Mouse (Mus musculus) kidney, embryonic 15.5 days (tissue): ENCODE data around the gene 1700066M21Rik. TPM values are rescaled to one million over a fixed set of nuclear protein-coding genes. Genes with fewer than 3 reads are reported as not detected.

ENCODE experiments used
- ATAC-seq: fragments of 200-750 bp; cut with Nextera tagmentation; replicated peaks from 2 replicates; pipeline ENCODE4 v1.8.0; 2017; ENCODE audit warnings: moderate TSS enrichment; ENCODE audit not compliant: low FRiP score
- H3K27ac ChIP-seq: fragments of 300-500 bp; sonication (generic); 2 replicates; pipeline ENCODE4 v1.5.1; 2015; ENCODE audit warnings: mild to moderate bottlenecking, inconsistent platforms
- H3K27me3 ChIP-seq: fragments of 300-500 bp; sonication (generic); 2 replicates; pipeline ENCODE4 v1.6.1; 2015; ENCODE audit warnings: inconsistent platforms
- H3K36me3 ChIP-seq: fragments of 300-500 bp; sonication (generic); 2 replicates; pipeline ENCODE4 v1.6.1; 2015; ENCODE audit warnings: inconsistent platforms
- H3K4me1 ChIP-seq: fragments of 300-500 bp; sonication (generic); 2 replicates; pipeline ENCODE4 v1.6.1; 2015; ENCODE audit warnings: inconsistent platforms
- H3K4me2 ChIP-seq: fragments of 300-500 bp; sonication (generic); 2 replicates; pipeline ENCODE4 v1.6.1; 2015; ENCODE audit warnings: moderate library complexity, mild to moderate bottlenecking, inconsistent platforms
- H3K4me3 ChIP-seq: fragments of 300-500 bp; sonication (generic); replicated peaks from 2 replicates; pipeline ENCODE4 v1.5.1; 2015; ENCODE audit warnings: mild to moderate bottlenecking, inconsistent platforms
- H3K9ac ChIP-seq: fragments of 300-500 bp; sonication (generic); 2 replicates; pipeline ENCODE4 v1.6.1; 2015; ENCODE audit warnings: mild to moderate bottlenecking, inconsistent platforms
- H3K9me3 ChIP-seq: fragments of 300-500 bp; sonication (generic); replicated peaks from 2 replicates; pipeline ENCODE4 v1.6.1; 2016; ENCODE audit warnings: inconsistent platforms
- WGBS: fragments of 180-500 bp; shearing (Covaris S2); methylation state at CpG from one replicate; pipeline ENCODE4 v1.1.7; 2015; ENCODE audit warnings: mixed read lengths; 5-methylcytosine and 5-hydroxymethylcytosine counted together
- polyA plus RNA-seq: library from polyadenylated mRNA; unstranded; fragments of >200 nt; fragmentation: Nextera tagmentation; extraction: Ambion mirVana; gene quantifications from 2 replicates; pipeline ENCODE4 v1.2.1, GENCODE M21; 2015

The 1700066M21Rik gene
- polyA plus RNA-seq, 1 experiment from 2014 or later = 12.9 TPM

DNA sequence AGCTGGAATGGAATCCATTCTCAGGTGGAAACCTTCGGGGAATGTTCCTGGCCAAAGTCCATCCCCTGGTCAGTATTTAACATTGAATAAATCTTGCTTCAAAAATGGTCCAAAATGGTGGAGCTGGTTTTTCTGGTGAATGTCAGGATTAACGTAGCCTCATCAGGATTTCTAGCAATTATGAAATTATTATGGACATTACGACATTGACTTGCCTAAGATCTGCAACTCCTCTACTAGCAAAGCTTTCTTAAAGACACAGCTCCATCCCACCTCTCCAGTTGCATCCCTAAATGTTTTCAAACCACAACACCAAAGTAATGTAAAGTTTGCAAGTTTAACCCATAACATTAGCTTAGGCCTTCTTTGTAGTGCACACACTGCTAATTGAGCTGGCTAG lies 10.0 kb upstream of the 1700066M21Rik start:
- Histone ChIP-seq H3K4me3 (no peak overlapping the region), H3K4me1 (no peaks in the 10 kb centered on the region), H3K27me3 (no peaks in the 10 kb centered on the region), H3K36me3 (no peaks in the 10 kb centered on the region), H3K9ac (no peak overlapping the region), H3K4me2 (no peak overlapping the region), H3K27ac (no peak overlapping the region), H3K9me3 (no peaks in the 10 kb centered on the region)
- no peak for ATAC-seq
- 87% methylated on average over 3 of the region's 3 CpGs for WGBS

- Histone ChIP-seq H3K4me3 (no peak overlapping the region), H3K4me2 (no peak overlapping the region), H3K27me3 (no peaks in the 10 kb centered on the region), H3K27ac (no peak overlapping the region), H3K9ac (no peak overlapping the region), H3K9me3 (no peaks in the 10 kb centered on the region), H3K4me1 (no peaks in the 10 kb centered on the region), H3K36me3 (no peaks in the 10 kb centered on the region; the same call in 1 of the 2 replicates)
- ATAC-seq = no peak
- WGBS = 81% methylated on average over 4 of the region's 4 CpGs
Measured at GRCm38 (mm10) chr1:57369111-57369510, 8.3 kb upstream of the 1700066M21Rik start.

DNA sequence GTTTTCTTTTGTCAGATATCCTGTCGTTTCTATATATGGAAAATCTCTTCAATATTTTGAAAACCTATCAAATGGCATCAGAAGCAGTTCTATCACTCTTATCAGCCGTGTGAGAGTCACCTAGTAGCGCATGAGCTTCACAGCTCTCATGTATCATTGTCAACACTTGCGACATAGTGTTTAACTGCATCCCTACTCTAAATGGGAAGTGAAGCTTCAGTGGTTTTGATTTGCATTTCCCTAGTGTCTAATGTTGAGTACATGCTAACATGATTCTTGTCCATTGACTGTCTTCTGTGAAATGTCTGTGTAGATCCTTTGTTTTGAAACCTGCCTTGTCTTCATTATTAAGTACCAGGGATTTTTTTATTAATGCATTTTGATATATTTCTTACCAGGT lies 7.0 kb upstream of the 1700066M21Rik start:
- no peak overlapping the region for H3K4me2 ChIP-seq
- no peak overlapping the region for H3K27ac ChIP-seq
- H3K4me3 ChIP-seq = no peak overlapping the region
- no peaks in the 10 kb centered on the region for H3K27me3 ChIP-seq
- WGBS = 79% methylated on average over 4 of the region's 4 CpGs
- H3K4me1 ChIP-seq = no peaks in the 10 kb centered on the region
- no peak for ATAC-seq
- H3K9ac ChIP-seq = no peak overlapping the region
- H3K36me3 ChIP-seq = no peaks in the 10 kb centered on the region; the same call in 1 of the 2 replicates
- no peaks in the 10 kb centered on the region for H3K9me3 ChIP-seq

DNA sequence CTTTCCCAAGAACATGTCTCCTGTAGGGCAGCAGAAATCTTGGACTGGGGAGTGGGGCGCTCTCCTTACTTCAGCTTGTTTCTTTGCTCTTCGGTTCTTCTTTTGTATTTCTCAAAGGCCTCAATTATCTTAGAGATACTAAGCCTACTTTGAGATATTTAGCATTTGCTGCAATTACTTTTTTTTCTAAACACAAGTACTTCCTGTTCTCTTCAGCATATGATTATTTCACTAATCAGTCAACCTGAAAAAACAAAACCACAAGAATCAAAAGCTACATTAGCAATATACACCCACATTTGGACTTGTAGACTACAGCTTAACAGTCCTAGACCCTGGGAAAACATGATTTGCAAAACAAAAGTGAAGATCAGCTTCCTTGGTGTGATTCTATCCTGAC lies 2.1 kb upstream of the 1700066M21Rik start:
- Histone ChIP-seq H3K9me3 (no peaks in the 10 kb centered on the region), H3K4me2 (no peak overlapping the region), H3K9ac (no peak overlapping the region), H3K27me3 (no peaks in the 10 kb centered on the region), H3K4me1 (peaks cover 12% of the 10 kb centered on the region), H3K36me3 (peaks cover 5% of the 10 kb centered on the region), H3K27ac (no peak overlapping the region), H3K4me3 (no peak overlapping the region)
- no peak for ATAC-seq
- 90% methylated on average over 2 of the region's 2 CpGs for WGBS

GRCm38 (mm10) chr1:57376806-57377205 lies 614 bp upstream of the 1700066M21Rik start:
- H3K9ac ChIP-seq = peak overlapping the region; percentile 38; the same call in 1 of the 2 replicates

GRCm38 (mm10) chr1:57386519-57386918 lies 9.1 kb downstream of the 1700066M21Rik start:
- Histone ChIP-seq H3K9me3 (no peaks in the 10 kb centered on the region), H3K36me3 (peaks cover 37% of the 10 kb centered on the region), H3K4me2 (no peak overlapping the region), H3K9ac (no peak overlapping the region), H3K4me3 (no peak overlapping the region), H3K4me1 (no peaks in the 10 kb centered on the region), H3K27me3 (no peaks in the 10 kb centered on the region), H3K27ac (no peak overlapping the region)
- ATAC-seq = no peak

More at GRCm38 (mm10) chr1:57376806-57377205, 614 bp upstream of the 1700066M21Rik start:
- ATAC-seq = no peak
- Histone ChIP-seq H3K27ac (peak overlapping the region; percentile 38; the same call in 1 of the 2 replicates), H3K4me1 (peaks cover 12% of the 10 kb centered on the region), H3K36me3 (peaks cover 5% of the 10 kb centered on the region), H3K4me3 (peak overlapping the region; percentile 95), H3K4me2 (peak overlapping the region; percentile 93), H3K9me3 (no peaks in the 10 kb centered on the region), H3K27me3 (no peaks in the 10 kb centered on the region)
- 66% methylated on average over 6 of the region's 6 CpGs for WGBS

- Histone ChIP-seq H3K27ac (no peak overlapping the region), H3K9me3 (no peaks in the 10 kb centered on the region), H3K36me3 (peaks cover 48% of the 10 kb centered on the region), H3K4me3 (no peak overlapping the region), H3K27me3 (no peaks in the 10 kb centered on the region), H3K4me2 (no peak overlapping the region), H3K9ac (no peak overlapping the region), H3K4me1 (no peaks in the 10 kb centered on the region)
- no peak for ATAC-seq
- WGBS = 87% methylated on average over 2 of the region's 2 CpGs
Measured at GRCm38 (mm10) chr1:57387876-57388275, 10.5 kb downstream of the 1700066M21Rik start.

GRCm38 (mm10) chr1:57388402-57389155 lies 11.2 kb downstream of the 1700066M21Rik start:
- Histone ChIP-seq H3K27me3 (no peaks in the 10 kb centered on the region), H3K4me2 (no peak overlapping the region), H3K9ac (no peak overlapping the region), H3K4me3 (no peak overlapping the region), H3K4me1 (no peaks in the 10 kb centered on the region), H3K27ac (no peak overlapping the region), H3K9me3 (no peaks in the 10 kb centered on the region), H3K36me3 (peaks cover 52% of the 10 kb centered on the region)
- no peak for ATAC-seq
- WGBS = 96% methylated on average over 8 of the region's 8 CpGs

DNA sequence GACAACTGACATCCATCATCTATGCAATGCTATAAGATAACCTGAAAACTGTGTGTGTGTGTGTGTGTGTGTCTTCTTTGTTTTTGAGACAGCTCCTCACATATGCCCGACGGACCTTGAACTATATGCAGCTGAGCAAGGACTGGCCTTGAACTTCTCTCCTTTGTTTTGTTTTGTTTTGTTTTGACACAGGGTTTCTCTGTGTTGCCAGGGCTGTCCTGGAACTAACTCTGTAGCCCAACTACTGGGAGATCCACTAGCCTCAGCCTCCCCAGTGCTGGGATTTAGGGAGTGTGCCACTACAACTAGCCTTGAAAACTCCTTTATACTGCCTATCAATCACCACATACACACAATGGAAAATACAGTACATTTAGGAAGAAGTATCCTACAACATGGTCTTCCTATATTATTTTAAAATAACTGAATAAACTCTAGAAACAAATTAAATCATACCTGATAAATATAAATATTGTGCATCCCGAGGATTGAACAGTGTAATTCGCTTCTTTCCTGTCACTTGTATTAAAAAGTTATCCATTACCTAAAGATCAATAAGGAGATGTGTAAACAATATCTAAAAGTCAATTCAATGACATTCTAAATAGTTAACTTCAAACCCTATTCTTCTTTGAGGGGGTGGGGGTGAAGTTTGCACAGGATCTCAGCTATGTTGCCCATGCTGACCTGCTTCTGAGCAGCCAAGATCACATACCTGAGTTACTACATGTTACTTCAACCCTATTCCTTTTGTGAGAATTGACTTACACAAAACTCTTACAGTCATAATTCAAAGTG lies 13.8 kb downstream of the 1700066M21Rik start:
- Histone ChIP-seq H3K27ac (no peak overlapping the region), H3K36me3 (peaks cover 59% of the 10 kb centered on the region), H3K9me3 (no peaks in the 10 kb centered on the region), H3K9ac (no peak overlapping the region), H3K4me2 (no peak overlapping the region), H3K4me1 (no peaks in the 10 kb centered on the region), H3K4me3 (no peak overlapping the region), H3K27me3 (no peaks in the 10 kb centered on the region)
- WGBS = 98% methylated on average over 4 of the region's 4 CpGs
- no peak for ATAC-seq

DNA sequence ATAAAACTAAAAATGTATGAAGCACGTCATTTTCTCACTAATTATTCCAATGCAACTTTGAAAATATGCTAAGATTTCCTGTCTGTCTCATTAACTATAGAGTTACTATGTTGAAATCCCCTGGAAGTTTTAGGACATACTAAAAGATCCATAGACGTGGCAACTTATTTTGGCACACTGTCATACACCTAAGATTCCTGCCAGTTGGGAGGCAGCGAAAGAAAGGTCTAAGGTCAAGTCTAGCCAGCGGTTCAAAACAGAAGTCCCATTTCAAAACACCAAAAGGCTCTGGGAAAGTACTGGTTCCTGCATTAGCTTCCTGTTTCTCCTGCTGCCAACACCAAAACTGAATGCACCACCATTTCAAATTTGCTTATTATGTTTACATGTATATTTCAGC lies 15.0 kb downstream of the 1700066M21Rik start:
- Histone ChIP-seq H3K9me3 (no peaks in the 10 kb centered on the region), H3K4me2 (no peak overlapping the region), H3K27ac (no peak overlapping the region), H3K9ac (no peak overlapping the region), H3K36me3 (peaks cover 62% of the 10 kb centered on the region), H3K4me3 (no peak overlapping the region), H3K27me3 (no peaks in the 10 kb centered on the region), H3K4me1 (no peaks in the 10 kb centered on the region)
- ATAC-seq = no peak
- 80% methylated on average over 4 of the region's 4 CpGs for WGBS

DNA sequence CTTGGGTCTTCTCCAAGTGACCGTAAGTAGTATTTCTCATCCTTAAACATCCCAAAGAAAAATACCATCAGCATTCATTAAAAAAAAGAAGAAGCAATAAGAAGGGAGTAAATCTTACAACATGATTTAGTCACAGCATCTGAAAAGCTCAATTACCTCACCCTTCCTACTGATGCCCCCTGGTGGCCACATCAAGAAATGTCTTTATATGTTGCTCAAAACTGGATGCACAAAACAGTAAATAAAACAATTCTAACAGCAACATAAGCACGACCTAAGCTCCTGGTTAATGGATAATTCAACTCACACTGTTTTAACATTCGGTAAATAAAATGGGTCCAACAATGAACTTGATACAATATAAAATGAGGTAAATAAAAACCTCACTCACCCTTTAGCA lies 16.6 kb downstream of the 1700066M21Rik start:
- Histone ChIP-seq H3K9ac (no peak overlapping the region), H3K27ac (no peak overlapping the region), H3K36me3 (peaks cover 64% of the 10 kb centered on the region), H3K4me1 (peaks cover 5% of the 10 kb centered on the region; the same call in 1 of the 2 replicates), H3K27me3 (no peaks in the 10 kb centered on the region), H3K9me3 (no peaks in the 10 kb centered on the region), H3K4me3 (no peak overlapping the region), H3K4me2 (no peak overlapping the region)
- WGBS = 70% methylated on average over 3 of the region's 3 CpGs
- ATAC-seq = no peak

DNA sequence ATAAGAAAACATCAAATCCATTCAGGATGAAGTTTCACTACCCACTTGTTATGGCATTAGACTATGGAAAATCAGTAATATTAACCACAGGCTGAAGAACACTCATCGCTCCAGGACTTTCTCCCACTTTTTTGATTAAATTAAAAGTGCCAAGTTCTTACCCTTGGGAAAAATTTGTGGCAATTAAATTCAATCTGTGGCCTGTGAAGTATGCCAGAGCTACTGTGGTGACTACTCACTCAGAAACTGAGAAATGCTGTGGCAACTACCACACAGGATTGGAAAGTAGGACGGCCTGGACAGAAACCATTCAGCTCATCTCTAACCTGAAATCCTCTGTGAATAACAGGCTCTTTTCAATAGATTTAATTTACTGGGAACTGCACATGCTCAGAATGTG lies 22.9 kb downstream of the 1700066M21Rik start:
- Histone ChIP-seq H3K36me3 (peaks cover 47% of the 10 kb centered on the region), H3K27ac (no peak overlapping the region), H3K27me3 (no peaks in the 10 kb centered on the region), H3K4me3 (no peak overlapping the region), H3K4me1 (peaks cover 9% of the 10 kb centered on the region), H3K4me2 (no peak overlapping the region), H3K9ac (no peak overlapping the region), H3K9me3 (no peaks in the 10 kb centered on the region)
- 93% methylated on average over 2 of the region's 2 CpGs for WGBS
- no peak for ATAC-seq
